ENCODE assay signal across 9 mouse cellular contexts in the genomic region with DNA sequence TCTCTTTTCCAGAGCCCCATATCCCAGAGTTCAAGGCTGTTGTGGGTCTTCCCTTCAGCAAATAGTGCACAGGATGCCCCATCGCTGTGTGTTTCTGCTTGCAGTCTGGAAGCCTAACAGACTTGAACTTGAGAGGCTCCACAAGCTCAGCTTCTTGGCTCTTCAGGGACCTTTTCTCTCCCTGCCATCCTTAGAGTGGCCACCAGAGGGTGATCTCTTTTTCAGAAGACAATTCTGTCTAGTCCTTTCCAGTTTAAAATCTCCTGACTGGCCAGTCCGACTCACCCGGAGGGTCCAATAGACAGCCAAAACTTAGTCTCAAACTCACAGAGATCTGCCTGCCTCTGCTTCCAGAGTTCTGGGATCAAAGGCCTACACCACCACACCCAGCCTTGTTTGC. TPM values are rescaled to one million over a fixed set of nuclear protein-coding genes. Genes with fewer than 3 reads are reported as not detected.
DNase-seq lines count a peak whose midpoint lies in the region; ATAC-seq and TF ChIP-seq lines count a peak whose summit lies in the region.
"Had no signal": no experiment of that assay in that cellular context is flagged by ENCODE, and none has a peak within 500 bp of the region (broad histone marks: within the 10 kb centered on the region; RNA-seq: fewer than 3 reads in every experiment).

No protein-coding gene starts in this region.

- WGBS in kidney, postnatal 0 days: 36% methylated on average over 3 of the region's 3 CpGs
- 31% methylated on average over 3 of the region's 3 CpGs for WGBS in kidney, embryonic 16.5 days
- 30% methylated on average over 3 of the region's 3 CpGs for WGBS in liver, postnatal 0 days (ENCODE audit: insufficient replicate concordance)

- no peak overlapping the region for H3K4me2 ChIP-seq in kidney, postnatal 0 days (ENCODE audit: low read length)
- H3K4me2 ChIP-seq in kidney, embryonic 16.5 days (replicated peaks; ENCODE audit: low read depth, low read length): no peak overlapping the region
- H3K4me2 ChIP-seq in liver, postnatal 0 days (ENCODE audit: low read depth, low read length): no peak overlapping the region

- H3K27ac ChIP-seq in kidney, postnatal 0 days: no peak overlapping the region
- H3K27ac ChIP-seq in kidney, embryonic 16.5 days (ENCODE audit: low read length): no peak overlapping the region
- no peak overlapping the region for H3K27ac ChIP-seq in liver, postnatal 0 days (ENCODE audit: low read depth)

- no peaks in the 10 kb centered on the region for H3K4me1 ChIP-seq in kidney, postnatal 0 days (replicated peaks; ENCODE audit: insufficient read depth, low read length)
- no peaks in the 10 kb centered on the region for H3K4me1 ChIP-seq in kidney, embryonic 16.5 days (ENCODE audit: insufficient read depth, low read length)
- H3K4me1 ChIP-seq in liver, postnatal 0 days (ENCODE audit: insufficient read depth): no peaks in the 10 kb centered on the region

- H3K9me3 ChIP-seq in kidney, postnatal 0 days (replicated peaks; ENCODE audit: low read length): no peaks in the 10 kb centered on the region
- H3K9me3 ChIP-seq in kidney, embryonic 16.5 days (ENCODE audit: low read length): no peaks in the 10 kb centered on the region
- H3K9me3 ChIP-seq in liver, postnatal 0 days (ENCODE audit: low read length): no peaks in the 10 kb centered on the region

- no peak for TF ChIP-seq EP300 in liver, postnatal 0 days (IDR thresholded peaks at IDR 0.05; ENCODE audit: low read depth)

- peak; percentile 40 for DNase-seq in cerebellum, adult 9-10 months
- no peak for DNase-seq in cerebellum, adult 11-12 months
- peak; percentile 65 for DNase-seq in kidney, postnatal 0 days (ENCODE audit: low spot score)
- peak; percentile 58 for DNase-seq in CD4-positive, CD25-positive, alpha-beta regulatory T cell, adult 2 months (ENCODE audit: low read depth, low spot score)
- DNase-seq in c-Kit-positive CD71-positive TER-119-positive erythroid progenitor cells, embryonic 14.5 days (ENCODE audit: low spot score): peak; percentile 42
- DNase-seq in liver, postnatal 0 days: peak; percentile 52
- peak; percentile 73 for DNase-seq in thymus, postnatal 4 days

- no peaks in the 10 kb centered on the region for H3K27me3 ChIP-seq in kidney, postnatal 0 days (ENCODE audit: insufficient read depth, low read length)
- H3K27me3 ChIP-seq in kidney, embryonic 16.5 days (ENCODE audit: insufficient read depth, low read length): no peaks in the 10 kb centered on the region
- 0 out of 2 replicates have a peak, but pooled peaks cover 3% of the 10 kb centered on the region for H3K27me3 ChIP-seq in liver, postnatal 0 days (ENCODE audit: insufficient read depth, low read length)

- no peak for ATAC-seq in kidney, postnatal 0 days (replicated peaks; ENCODE audit: low FRiP score, low read depth)
- no peak for ATAC-seq in kidney, embryonic 16.5 days (ENCODE audit: low FRiP score, low TSS enrichment)
- no peak for ATAC-seq in liver, postnatal 0 days

- H3K4me3 ChIP-seq in kidney, postnatal 0 days (replicated peaks; ENCODE audit: low read depth, low read length): no peak overlapping the region
- no peak overlapping the region for H3K4me3 ChIP-seq in kidney, embryonic 16.5 days (ENCODE audit: low read length)
- H3K4me3 ChIP-seq in liver, postnatal 0 days (ENCODE audit: low read depth, low read length): no peak overlapping the region

- no peak overlapping the region for H3K9ac ChIP-seq in kidney, postnatal 0 days (ENCODE audit: low read depth, low read length)
- H3K9ac ChIP-seq in kidney, embryonic 16.5 days (replicated peaks; ENCODE audit: low read length): no peak overlapping the region
- no peak overlapping the region for H3K9ac ChIP-seq in liver, postnatal 0 days (replicated peaks)

- TF ChIP-seq CTCF in kidney, postnatal 0 days (IDR thresholded peaks at IDR 0.05; ENCODE audit: low read depth): peak; percentile 73
- TF ChIP-seq CTCF in liver, postnatal 0 days (IDR thresholded peaks at IDR 0.05; ENCODE audit: low read depth): peak; percentile 65

- no peaks in the 10 kb centered on the region for H3K36me3 ChIP-seq in kidney, postnatal 0 days (ENCODE audit: insufficient read depth, low read length)
- H3K36me3 ChIP-seq in kidney, embryonic 16.5 days (ENCODE audit: insufficient read depth, low read length): no peaks in the 10 kb centered on the region
- no peaks in the 10 kb centered on the region for H3K36me3 ChIP-seq in liver, postnatal 0 days (replicated peaks; ENCODE audit: insufficient read depth, low read length)

RNA-seq across cellular contexts. Expression of a gene that starts 16.2 kb away (rescaled TPM):
- 0.21 and 0.42 TPM in 2 replicates for polyA plus RNA-seq in kidney, postnatal 0 days (2015; fragmentation: Nextera tagmentation; extraction: Ambion mirVana)
- 0.24 and 0.28 TPM in 2 replicates for polyA plus RNA-seq in kidney, embryonic 16.5 days (2015; fragmentation: Nextera tagmentation; extraction: Ambion mirVana)
- polyA plus RNA-seq in liver, postnatal 0 days (2015; fragmentation: Nextera tagmentation; extraction: Ambion mirVana): not detected in 2 replicates
- polyA plus RNA-seq: gonadal fat pad, adult 2 months had no signal

RNA-seq across cellular contexts. Expression of a gene that starts 22.2 kb away (rescaled TPM):
- polyA plus RNA-seq in kidney, postnatal 0 days (2015; fragmentation: Nextera tagmentation; extraction: Ambion mirVana): 86.5 and 91.1 TPM in 2 replicates
- 90.5 and 97.7 TPM in 2 replicates for polyA plus RNA-seq in kidney, embryonic 16.5 days (2015; fragmentation: Nextera tagmentation; extraction: Ambion mirVana)
- 44.1 and 47.2 TPM in 2 replicates for polyA plus RNA-seq in liver, postnatal 0 days (2015; fragmentation: Nextera tagmentation; extraction: Ambion mirVana)

RNA-seq across cellular contexts. Expression of a gene that starts 23.2 kb away (rescaled TPM):
- polyA plus RNA-seq in kidney, postnatal 0 days (2015; fragmentation: Nextera tagmentation; extraction: Ambion mirVana): 30.6 and 32.0 TPM in 2 replicates
- 59.7 and 64.4 TPM in 2 replicates for polyA plus RNA-seq in kidney, embryonic 16.5 days (2015; fragmentation: Nextera tagmentation; extraction: Ambion mirVana)
- 7.6 and 8.8 TPM in 2 replicates for polyA plus RNA-seq in liver, postnatal 0 days (2015; fragmentation: Nextera tagmentation; extraction: Ambion mirVana)

RNA-seq across cellular contexts. Expression of a gene that starts 35.9 kb away (rescaled TPM):
- 160 and 172 TPM in 2 replicates for polyA plus RNA-seq in kidney, postnatal 0 days (2015; fragmentation: Nextera tagmentation; extraction: Ambion mirVana)
- polyA plus RNA-seq in kidney, embryonic 16.5 days (2015; fragmentation: Nextera tagmentation; extraction: Ambion mirVana): 201 TPM in 2 replicates
- 57.9 and 60.7 TPM in 2 replicates for polyA plus RNA-seq in liver, postnatal 0 days (2015; fragmentation: Nextera tagmentation; extraction: Ambion mirVana)

RNA-seq across cellular contexts. Expression of a gene that starts 43.6 kb away (rescaled TPM):
- polyA plus RNA-seq in kidney, postnatal 0 days (2015; fragmentation: Nextera tagmentation; extraction: Ambion mirVana): 11.9 and 12.6 TPM in 2 replicates
- polyA plus RNA-seq in kidney, embryonic 16.5 days (2015; fragmentation: Nextera tagmentation; extraction: Ambion mirVana): 4.0 and 4.9 TPM in 2 replicates
- polyA plus RNA-seq in liver, postnatal 0 days (2015; fragmentation: Nextera tagmentation; extraction: Ambion mirVana): 6.7 and 7.0 TPM in 2 replicates
